Mouse (Mus musculus) stomach, embryonic 16.5 days (tissue): ENCODE measurements around the gene Aoah. TPM values are rescaled to one million over a fixed set of nuclear protein-coding genes. Genes with fewer than 3 reads are reported as not detected.

Experiments
- ATAC-seq: fragments of 200-750 bp; cut with Nextera tagmentation; 2 replicates; pipeline ENCODE4 v1.8.0; 2017; ENCODE audit warnings: moderate number of reproducible peaks, moderate TSS enrichment; ENCODE audit not compliant: insufficient read depth, low FRiP score
- H3K27ac ChIP-seq: fragments of 300-500 bp; sonication (generic); 2 replicates; pipeline ENCODE4 v1.5.1; 2014; ENCODE audit warnings: low read length
- H3K27me3 ChIP-seq: fragments of 300-500 bp; sonication (generic); 2 replicates; pipeline ENCODE4 v1.6.1; 2014; ENCODE audit warnings: low read length, control low read depth, mixed read lengths; ENCODE audit not compliant: control insufficient read depth, insufficient read depth
- H3K36me3 ChIP-seq: fragments of 300-500 bp; sonication (generic); 2 replicates; pipeline ENCODE4 v1.6.1; 2014; ENCODE audit warnings: low read length; ENCODE audit not compliant: control insufficient read depth, insufficient read depth
- H3K4me1 ChIP-seq: fragments of 300-500 bp; sonication (generic); 2 replicates; pipeline ENCODE4 v1.6.1; 2014; ENCODE audit warnings: low read length, control low read depth, mixed read lengths; ENCODE audit not compliant: control insufficient read depth, insufficient read depth
- H3K4me2 ChIP-seq: fragments of 300-500 bp; sonication (generic); 2 replicates; pipeline ENCODE4 v1.6.1; 2014; ENCODE audit warnings: low read depth, low read length, mixed read lengths
- H3K4me3 ChIP-seq: fragments of 300-500 bp; sonication (generic); replicated peaks from 2 replicates; pipeline ENCODE4 v1.5.1; 2014; ENCODE audit warnings: mild to moderate bottlenecking, low read length
- H3K9ac ChIP-seq: fragments of 300-500 bp; sonication (generic); 2 replicates; pipeline ENCODE4 v1.6.1; 2014; ENCODE audit warnings: low read length
- H3K9me3 ChIP-seq: fragments of 300-500 bp; sonication (generic); replicated peaks from 2 replicates; pipeline ENCODE4 v1.6.1; 2016; ENCODE audit warnings: low read length, control low read depth; ENCODE audit not compliant: control insufficient read depth
- WGBS: fragments of 180-500 bp; shearing (Covaris S2); extraction: QIAGEN DNeasy Blood & Tissue Kit; methylation state at CpG from one replicate; pipeline ENCODE4 v1.1.7; 2014; 5-methylcytosine and 5-hydroxymethylcytosine counted together
- polyA plus RNA-seq: library from polyadenylated mRNA; unstranded; fragments of >200 nt; fragmentation: Nextera tagmentation; extraction: Ambion mirVana; gene quantifications from 2 replicates; pipeline ENCODE4 v1.2.1, GENCODE M21; 2015

Gene Aoah
- 2.4 and 2.5 TPM in 2 replicates for polyA plus RNA-seq

DNA sequence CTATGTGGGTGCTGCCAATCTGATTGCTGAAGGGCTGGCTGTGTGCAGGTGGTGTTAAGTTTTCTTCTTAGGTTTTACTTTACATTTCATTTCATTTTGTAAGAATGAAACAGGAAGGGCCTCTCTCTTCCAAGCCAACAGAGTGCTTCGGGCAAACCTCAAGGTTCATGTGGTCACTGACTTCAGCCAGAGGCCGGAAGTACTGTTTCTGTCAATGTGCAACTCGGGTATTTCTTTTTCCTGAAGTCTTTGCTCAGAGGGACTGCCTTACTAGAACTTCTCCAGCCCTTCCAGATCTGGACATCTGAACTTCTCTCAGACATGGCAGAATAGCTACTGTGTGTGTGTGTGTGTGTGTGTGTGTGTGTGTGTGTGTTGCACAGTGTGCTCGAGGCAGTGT is at the start of gene Aoah:
TSS of gene Aoah (plus strand) at position 213 of the 400 bp plus-strand sequence.
- ATAC-seq = no peak

DNA sequence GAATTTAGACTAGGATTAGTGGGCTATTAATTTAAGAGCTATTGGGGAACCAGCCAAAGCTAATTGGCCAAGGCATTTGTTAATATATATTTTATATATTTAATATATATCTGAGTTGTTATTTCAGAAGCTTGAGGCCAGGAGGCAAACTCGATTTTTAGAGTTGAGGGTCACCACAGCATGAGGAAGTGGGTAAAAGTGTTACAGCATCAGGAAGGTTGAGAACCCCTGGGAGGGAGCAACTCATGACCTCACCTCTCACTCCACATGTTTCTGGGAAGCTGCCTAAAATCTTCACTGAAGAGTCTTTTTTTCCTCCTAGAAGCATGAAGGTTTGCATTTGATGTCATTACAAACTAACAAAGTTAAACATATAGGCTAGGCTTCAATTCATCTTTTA is 39.1 kb upstream of the Aoah start:
- ATAC-seq = no peak

More for the DNA sequence above, at the start of gene Aoah:
- no peak within 1 kb of the TSS for H3K9ac ChIP-seq
- H3K4me2 ChIP-seq = no peak within 1 kb of the TSS
- no peaks in the 10 kb centered on the region for H3K9me3 ChIP-seq
- no peaks in the 10 kb centered on the region for H3K36me3 ChIP-seq
- H3K27me3 ChIP-seq = no peaks in the 10 kb centered on the region
- no peak within 1 kb of the TSS; the same call in 1 of the 2 replicates for H3K27ac ChIP-seq
- no peak within 1 kb of the TSS; the same call in 1 of the 2 replicates for H3K4me3 ChIP-seq
- H3K4me1 ChIP-seq = no peaks in the 10 kb centered on the region
- 64% methylated on average over 4 of the region's 4 CpGs for WGBS

GRCm38 (mm10) chr13:20783648-20784047 is 10.3 kb upstream of the Aoah start:
- Histone ChIP-seq H3K4me1 (no peaks in the 10 kb centered on the region), H3K27ac (no peak overlapping the region), H3K4me3 (no peak overlapping the region), H3K27me3 (no peaks in the 10 kb centered on the region), H3K36me3 (no peaks in the 10 kb centered on the region), H3K9me3 (no peaks in the 10 kb centered on the region), H3K4me2 (no peak overlapping the region), H3K9ac (no peak overlapping the region)
- 68% methylated on average over 5 of the region's 5 CpGs for WGBS
- no peak for ATAC-seq

More for the DNA sequence above, 39.1 kb upstream of the Aoah start:
- H3K4me2 ChIP-seq = no peak overlapping the region
- no peak overlapping the region for H3K9ac ChIP-seq
- H3K36me3 ChIP-seq = no peaks in the 10 kb centered on the region
- H3K4me1 ChIP-seq = no peaks in the 10 kb centered on the region
- no peaks in the 10 kb centered on the region for H3K9me3 ChIP-seq
- H3K27me3 ChIP-seq = no peaks in the 10 kb centered on the region
- 75% methylated on average over 1 of the region's 1 CpGs for WGBS
- no peak overlapping the region for H3K4me3 ChIP-seq
- H3K27ac ChIP-seq = no peak overlapping the region

DNA sequence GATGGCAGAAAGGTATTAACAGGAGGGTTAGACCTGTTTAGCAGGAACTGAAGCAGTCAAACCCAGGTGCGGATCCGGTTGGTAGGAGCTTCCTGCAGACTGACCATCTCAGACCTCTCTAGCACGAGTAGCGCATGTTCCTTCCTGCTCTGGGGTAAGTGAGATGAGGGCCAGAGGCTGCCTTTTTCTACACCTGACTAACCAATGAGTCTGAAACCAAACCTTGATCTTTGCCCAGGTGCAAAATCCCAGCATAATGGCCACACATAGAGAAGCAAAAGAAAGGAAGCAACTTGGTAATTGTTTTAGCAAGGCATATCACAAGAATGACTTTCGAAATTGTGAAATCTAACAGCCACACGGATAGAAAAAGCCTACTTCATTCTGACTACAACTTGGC is 9.9 kb upstream of the Aoah start:
- Histone ChIP-seq H3K4me2 (no peak overlapping the region), H3K36me3 (no peaks in the 10 kb centered on the region), H3K27ac (no peak overlapping the region), H3K4me1 (no peaks in the 10 kb centered on the region), H3K4me3 (no peak overlapping the region), H3K9me3 (no peaks in the 10 kb centered on the region), H3K27me3 (no peaks in the 10 kb centered on the region), H3K9ac (no peak overlapping the region)
- ATAC-seq = no peak
- WGBS = 92% methylated on average over 6 of the region's 6 CpGs

DNA sequence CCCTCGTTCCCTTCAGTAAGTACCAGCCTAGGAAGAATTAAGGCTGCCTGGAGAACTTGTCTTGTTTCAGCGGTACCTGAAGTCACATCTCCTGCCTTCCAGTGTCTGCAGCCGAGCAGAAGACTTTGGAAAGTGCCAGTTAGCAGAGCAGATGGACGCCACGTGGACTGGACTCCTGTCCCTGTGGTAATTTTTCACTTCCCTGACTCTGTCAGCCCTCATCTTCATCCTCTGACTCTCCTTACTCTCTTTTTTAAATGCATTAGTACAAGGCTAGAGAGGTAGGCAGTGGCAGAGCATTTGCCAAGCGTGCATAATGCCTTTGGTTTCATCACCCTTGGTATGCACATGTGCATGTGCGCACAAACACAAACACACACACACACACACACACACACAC is 8.0 kb upstream of the Aoah start:
- Histone ChIP-seq H3K27ac (no peak overlapping the region), H3K4me2 (no peak overlapping the region), H3K4me3 (no peak overlapping the region), H3K9ac (no peak overlapping the region), H3K36me3 (no peaks in the 10 kb centered on the region), H3K27me3 (no peaks in the 10 kb centered on the region), H3K4me1 (no peaks in the 10 kb centered on the region), H3K9me3 (no peaks in the 10 kb centered on the region)
- 85% methylated on average over 7 of the region's 7 CpGs for WGBS
- no peak for ATAC-seq

- ATAC-seq = peak; percentile 44; the same call in 1 of the 2 replicates
- H3K4me3 ChIP-seq = no peak overlapping the region
- no peak overlapping the region for H3K9ac ChIP-seq
- H3K27ac ChIP-seq = no peak overlapping the region
- 55% methylated on average over 1 of the region's 1 CpGs for WGBS
- H3K9me3 ChIP-seq = no peaks in the 10 kb centered on the region
- no peak overlapping the region for H3K4me2 ChIP-seq
- H3K36me3 ChIP-seq = no peaks in the 10 kb centered on the region
- no peaks in the 10 kb centered on the region for H3K27me3 ChIP-seq
- no peaks in the 10 kb centered on the region for H3K4me1 ChIP-seq
These were observed 7.1 kb upstream of the Aoah start for GRCm38 (mm10) chr13:20786825-20787245.

GRCm38 (mm10) chr13:20787952-20788351 is 6.0 kb upstream of the Aoah start:
- Histone ChIP-seq H3K4me1 (no peaks in the 10 kb centered on the region), H3K4me3 (no peak overlapping the region), H3K9ac (no peak overlapping the region), H3K27me3 (no peaks in the 10 kb centered on the region), H3K9me3 (no peaks in the 10 kb centered on the region), H3K27ac (no peak overlapping the region), H3K36me3 (no peaks in the 10 kb centered on the region), H3K4me2 (no peak overlapping the region)
- no peak for ATAC-seq
- WGBS = 86% methylated on average over 4 of the region's 4 CpGs

- Histone ChIP-seq H3K27ac (no peak overlapping the region), H3K9me3 (no peaks in the 10 kb centered on the region), H3K4me2 (no peak overlapping the region), H3K4me1 (no peaks in the 10 kb centered on the region), H3K27me3 (no peaks in the 10 kb centered on the region), H3K4me3 (no peak overlapping the region), H3K36me3 (no peaks in the 10 kb centered on the region), H3K9ac (no peak overlapping the region)
- ATAC-seq = no peak
- 88% methylated on average over 3 of the region's 3 CpGs for WGBS
These were observed 2.7 kb downstream of the Aoah start for GRCm38 (mm10) chr13:20796651-20797050.

GRCm38 (mm10) chr13:20798536-20798935 is 4.6 kb downstream of the Aoah start:
- Histone ChIP-seq H3K9ac (no peak overlapping the region), H3K4me1 (no peaks in the 10 kb centered on the region), H3K36me3 (no peaks in the 10 kb centered on the region), H3K4me3 (no peak overlapping the region), H3K9me3 (no peaks in the 10 kb centered on the region), H3K4me2 (no peak overlapping the region), H3K27ac (no peak overlapping the region), H3K27me3 (no peaks in the 10 kb centered on the region)
- 42% methylated on average over 2 of the region's 2 CpGs for WGBS
- ATAC-seq = no peak

- Histone ChIP-seq H3K4me2 (no peak overlapping the region), H3K27ac (no peak overlapping the region), H3K9ac (no peak overlapping the region), H3K4me1 (no peaks in the 10 kb centered on the region), H3K4me3 (no peak overlapping the region), H3K36me3 (no peaks in the 10 kb centered on the region), H3K9me3 (no peaks in the 10 kb centered on the region), H3K27me3 (no peaks in the 10 kb centered on the region)
- WGBS = 50% methylated on average over 3 of the region's 3 CpGs
- no peak for ATAC-seq
These were observed 5.9 kb downstream of the Aoah start for GRCm38 (mm10) chr13:20799772-20800171.
